Mouse (Mus musculus) liver, postnatal 0 days (tissue): ENCODE measurements around the gene Usp47. TPM values are rescaled to one million over a fixed set of nuclear protein-coding genes. Genes with fewer than 3 reads are reported as not detected.

Experiments used
- ATAC-seq: fragments of 200-750 bp; cut with Nextera tagmentation; 2 replicates; pipeline ENCODE4 v1.8.0; 2017; ENCODE audit warnings: mild to moderate bottlenecking, moderate library complexity
- DNase-seq: peaks from one replicate; pipeline ENCODE4 v3.0.0-alpha.2; 2016
- H3K27ac ChIP-seq: fragments of 300-500 bp; sonication (generic); 2 replicates; pipeline ENCODE4 v1.5.1; 2014; ENCODE audit warnings: antibody characterized with exemption, moderate library complexity, mild to moderate bottlenecking, low read depth
- H3K27me3 ChIP-seq: fragments of 300-500 bp; sonication (generic); 2 replicates; pipeline ENCODE4 v1.6.1; 2014; ENCODE audit warnings: low read length, control low read depth, mixed read lengths; ENCODE audit not compliant: insufficient read depth
- H3K36me3 ChIP-seq: fragments of 300-500 bp; sonication (generic); replicated peaks from 2 replicates; pipeline ENCODE4 v1.6.1; 2014; ENCODE audit warnings: mild to moderate bottlenecking, control low read depth, low read length, moderate library complexity, mixed read lengths; ENCODE audit not compliant: insufficient read depth
- H3K4me1 ChIP-seq: fragments of 300-500 bp; sonication (generic); 2 replicates; pipeline ENCODE4 v1.6.1; 2014; ENCODE audit warnings: antibody characterized with exemption, mild to moderate bottlenecking, control low read depth; ENCODE audit not compliant: insufficient read depth
- H3K4me2 ChIP-seq: fragments of 300-500 bp; sonication (generic); 2 replicates; pipeline ENCODE4 v1.6.1; 2014; ENCODE audit warnings: low read depth, mild to moderate bottlenecking, low read length, moderate library complexity, mixed read lengths
- H3K4me3 ChIP-seq: fragments of 300-500 bp; sonication (generic); 2 replicates; pipeline ENCODE4 v1.5.1; 2014; ENCODE audit warnings: low read depth, low read length
- H3K9ac ChIP-seq: fragments of 300-500 bp; sonication (generic); replicated peaks from 2 replicates; pipeline ENCODE4 v1.6.1; 2014; ENCODE audit warnings: mild to moderate bottlenecking, moderate library complexity
- H3K9me3 ChIP-seq: fragments of 300-500 bp; sonication (generic); 2 replicates; pipeline ENCODE4 v1.6.1; 2016; ENCODE audit warnings: mild to moderate bottlenecking, control low read depth, low read length, mixed read lengths
- CTCF ChIP-seq: sonication (generic); IDR thresholded peaks from 2 replicates; pipeline ENCODE4 v1.5.1; 2016; ENCODE audit warnings: antibody characterized with exemption, low read depth
- EP300 ChIP-seq: IDR thresholded peaks from 2 replicates; pipeline ENCODE4 v1.6.1; 2016; ENCODE audit warnings: antibody characterized with exemption, low read depth, mild to moderate bottlenecking
- WGBS: fragments of 180-500 bp; shearing (Covaris S2); extraction: QIAGEN DNeasy Blood & Tissue Kit; methylation state at CpG from one replicate; pipeline ENCODE4 v1.1.7; 2014; ENCODE audit not compliant: insufficient replicate concordance; 5-methylcytosine and 5-hydroxymethylcytosine counted together
- polyA plus RNA-seq: library from polyadenylated mRNA; unstranded; fragments of >200 nt; fragmentation: Nextera tagmentation; extraction: Ambion mirVana; gene quantifications from 2 replicates; pipeline ENCODE4 v1.2.1, GENCODE M21; 2015

Gene Usp47
- 12.5 and 14.4 TPM in 2 replicates for polyA plus RNA-seq

DNA sequence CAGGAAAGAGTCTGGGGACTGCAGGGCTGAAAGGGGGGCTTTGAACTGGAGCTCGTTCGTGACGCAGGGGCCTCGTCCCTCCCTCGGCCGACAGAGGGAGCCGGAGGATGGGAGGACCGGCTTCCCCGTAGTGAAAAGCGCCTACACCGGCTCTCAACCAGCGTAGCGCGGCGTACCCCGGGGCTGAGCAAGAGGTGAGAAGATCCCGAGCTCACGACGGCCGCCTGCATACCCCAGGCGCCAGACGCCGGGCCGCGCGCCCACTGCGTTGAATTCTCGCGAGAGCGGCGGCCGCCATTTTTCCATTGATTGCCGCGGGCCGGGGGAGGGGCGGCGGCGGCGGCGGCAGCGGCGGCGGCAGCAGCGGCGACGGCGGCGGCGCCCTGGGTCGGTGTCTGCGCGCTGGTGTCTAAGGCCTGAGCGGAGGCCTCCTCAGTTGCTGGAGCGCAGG is at the start of gene Usp47:
Usp47 (plus strand) TSS at position 355 of the 451 bp plus-strand sequence.
- WGBS: 0% methylated on average over 44 of the region's 54 CpGs
- DNase-seq: peak; percentile 88
- TF ChIP-seq EP300 (peak; percentile 53; the same call in 1 of the 2 replicates), CTCF (peak; percentile 77)
- H3K4me1 ChIP-seq: peaks cover 30% of the 10 kb centered on the region
- H3K4me2 ChIP-seq: peak within 1 kb of the TSS; percentile 98
- ATAC-seq: peak; percentile 85
- peak within 1 kb of the TSS; percentile 98 for H3K9ac ChIP-seq
- H3K36me3 ChIP-seq: no peaks in the 10 kb centered on the region
- peak within 1 kb of the TSS; percentile 97 for H3K4me3 ChIP-seq
- no peaks in the 10 kb centered on the region for H3K27me3 ChIP-seq
- no peaks in the 10 kb centered on the region for H3K9me3 ChIP-seq
- H3K27ac ChIP-seq: peak within 1 kb of the TSS; percentile 97

DNA sequence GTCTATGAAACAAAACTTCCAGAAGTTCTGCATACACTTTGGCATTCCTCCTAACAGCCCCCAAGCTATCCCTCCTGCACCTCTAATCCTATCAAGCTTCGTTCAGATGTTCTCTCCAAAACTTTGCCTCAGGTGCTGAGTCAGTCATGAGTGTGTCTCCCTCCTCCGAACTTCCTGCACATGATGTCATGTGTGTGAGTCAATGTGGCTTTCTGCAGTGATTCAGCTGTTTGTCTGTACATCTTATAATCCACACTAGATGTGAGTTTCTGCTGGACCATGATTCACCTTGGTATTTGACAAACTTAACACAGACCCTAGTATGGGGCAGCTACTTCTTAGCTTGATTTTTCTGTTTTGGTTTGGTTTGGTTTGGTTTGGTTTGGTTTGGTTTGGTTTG is 46.9 kb upstream of the Usp47 start:
- ATAC-seq: no peak
- Histone ChIP-seq H3K36me3 (no peaks in the 10 kb centered on the region), H3K27me3 (no peaks in the 10 kb centered on the region), H3K9ac (no peak overlapping the region), H3K4me1 (no peaks in the 10 kb centered on the region), H3K4me3 (no peak overlapping the region), H3K9me3 (no peaks in the 10 kb centered on the region), H3K4me2 (no peak overlapping the region), H3K27ac (no peak overlapping the region)
- no peak for DNase-seq
- no peak for TF ChIP-seq EP300
- no peak for TF ChIP-seq CTCF
- 50% methylated on average over 2 of the region's 2 CpGs for WGBS

DNA sequence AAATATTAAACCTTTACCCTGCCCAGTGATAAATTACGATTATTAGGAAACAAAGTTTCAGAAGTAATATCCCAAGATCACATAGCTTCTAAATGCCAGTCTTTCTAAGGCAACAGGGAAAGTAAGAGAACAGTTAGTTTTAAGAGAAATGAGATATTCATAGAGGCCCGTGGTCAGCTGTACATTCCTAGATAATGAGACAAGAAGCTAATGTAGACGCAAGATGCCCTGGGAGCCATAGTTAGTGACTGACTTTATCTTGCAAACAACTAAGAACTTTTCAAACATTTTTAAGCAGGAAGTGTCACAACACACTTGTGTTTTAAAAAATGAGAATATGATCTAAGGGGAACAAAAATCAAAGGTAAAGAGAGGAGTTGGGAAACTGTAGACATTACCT is 45.4 kb upstream of the Usp47 start:
- Histone ChIP-seq H3K27ac (no peak overlapping the region), H3K27me3 (no peaks in the 10 kb centered on the region), H3K4me3 (no peak overlapping the region), H3K9ac (no peak overlapping the region), H3K4me2 (no peak overlapping the region), H3K4me1 (no peaks in the 10 kb centered on the region), H3K36me3 (no peaks in the 10 kb centered on the region), H3K9me3 (no peaks in the 10 kb centered on the region)
- TF ChIP-seq CTCF (no peak), EP300 (no peak)
- DNase-seq (no peak), ATAC-seq (no peak)
- WGBS: 67% methylated on average over 3 of the region's 3 CpGs

DNA sequence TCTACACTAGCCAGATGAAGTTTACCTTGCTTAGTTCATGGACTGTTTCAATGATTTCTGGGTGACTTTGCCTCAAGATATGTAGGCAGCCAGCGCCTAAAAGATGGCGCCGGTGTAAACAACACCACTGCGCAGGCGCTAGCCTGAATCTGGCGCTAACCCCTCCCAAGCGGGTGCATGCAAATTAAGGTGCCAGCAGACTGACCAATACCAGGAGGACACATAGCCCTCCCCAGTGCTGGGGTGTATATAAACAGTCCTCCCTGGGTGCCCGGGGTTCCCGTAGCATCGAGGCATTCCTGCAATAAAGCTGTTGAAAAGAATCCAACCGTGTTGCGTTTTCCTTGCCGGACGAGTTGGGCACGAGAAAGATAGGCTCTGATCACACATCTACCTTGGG is 41.0 kb upstream of the Usp47 start:
- no peaks in the 10 kb centered on the region for H3K36me3 ChIP-seq

DNA sequence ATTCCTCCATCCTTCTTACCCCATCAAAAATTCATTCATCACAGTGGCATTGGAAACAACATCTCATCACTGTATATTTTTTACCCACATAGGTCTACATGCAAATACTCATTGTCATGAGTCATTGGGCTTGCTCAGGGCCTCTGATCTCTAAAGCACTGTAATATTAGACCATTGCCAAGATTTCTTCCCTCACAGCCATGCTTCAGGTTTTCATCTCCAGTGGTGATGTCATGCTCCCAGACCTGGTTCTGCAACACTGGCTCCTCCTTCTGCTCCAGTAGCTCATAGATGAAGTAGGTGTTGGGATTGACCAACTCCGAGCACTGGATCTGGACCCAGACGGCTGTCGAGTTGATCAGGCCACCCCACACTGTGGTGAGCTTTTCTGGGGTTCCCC is 38.8 kb upstream of the Usp47 start:
- no peak for TF ChIP-seq CTCF
- no peak for TF ChIP-seq EP300
- Histone ChIP-seq H3K36me3 (no peaks in the 10 kb centered on the region), H3K4me2 (no peak overlapping the region), H3K27ac (no peak overlapping the region), H3K4me1 (no peaks in the 10 kb centered on the region), H3K9ac (no peak overlapping the region), H3K27me3 (no peaks in the 10 kb centered on the region), H3K9me3 (no peaks in the 10 kb centered on the region), H3K4me3 (no peak overlapping the region)
- ATAC-seq: no peak
- DNase-seq: no peak
- 85% methylated on average over 3 of the region's 3 CpGs for WGBS

More for the DNA sequence above, 41.0 kb upstream of the Usp47 start:
- no peak overlapping the region for H3K4me2 ChIP-seq
- no peaks in the 10 kb centered on the region for H3K27me3 ChIP-seq
- no peak overlapping the region for H3K27ac ChIP-seq
- DNase-seq: no peak
- TF ChIP-seq CTCF (no peak), EP300 (no peak)
- no peak overlapping the region for H3K9ac ChIP-seq
- no peaks in the 10 kb centered on the region for H3K9me3 ChIP-seq
- H3K4me3 ChIP-seq: no peak overlapping the region
- no peak for ATAC-seq
- WGBS: 87% methylated on average over 15 of the region's 15 CpGs
- H3K4me1 ChIP-seq: no peaks in the 10 kb centered on the region

DNA sequence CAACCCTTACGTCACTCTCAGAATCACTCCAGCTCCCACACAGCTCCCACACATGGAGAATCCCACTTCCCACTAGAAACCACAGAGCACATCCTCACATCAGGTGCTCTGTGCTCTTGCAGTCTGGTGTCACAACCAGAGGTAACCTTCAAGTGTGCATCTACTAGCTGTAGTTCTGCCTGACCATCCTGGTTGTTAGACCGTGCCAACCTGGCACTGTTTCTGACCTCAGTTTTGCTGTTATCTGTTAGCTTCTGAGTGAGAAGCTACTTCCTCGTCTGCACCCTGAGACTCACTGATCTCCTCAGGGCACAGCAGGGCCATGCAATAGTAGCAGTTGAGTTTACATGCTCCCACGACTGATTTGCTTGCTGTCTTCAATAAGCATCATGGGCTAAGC is 38.0 kb upstream of the Usp47 start:
- Histone ChIP-seq H3K4me3 (no peak overlapping the region), H3K27me3 (no peaks in the 10 kb centered on the region), H3K4me1 (no peaks in the 10 kb centered on the region), H3K27ac (no peak overlapping the region), H3K4me2 (no peak overlapping the region), H3K36me3 (no peaks in the 10 kb centered on the region), H3K9me3 (no peaks in the 10 kb centered on the region), H3K9ac (no peak overlapping the region)
- 64% methylated on average over 4 of the region's 4 CpGs for WGBS
- ATAC-seq: no peak
- TF ChIP-seq CTCF (no peak), EP300 (no peak)
- DNase-seq: no peak

- Histone ChIP-seq H3K4me1 (no peaks in the 10 kb centered on the region), H3K9ac (no peak overlapping the region), H3K9me3 (no peaks in the 10 kb centered on the region), H3K27ac (no peak overlapping the region), H3K4me2 (no peak overlapping the region), H3K27me3 (no peaks in the 10 kb centered on the region), H3K4me3 (no peak overlapping the region), H3K36me3 (no peaks in the 10 kb centered on the region)
- WGBS: 75% methylated on average over 3 of the region's 3 CpGs
- ATAC-seq (no peak), DNase-seq (no peak)
- TF ChIP-seq EP300 (no peak), CTCF (no peak)
These were observed 36.4 kb upstream of the Usp47 start for GRCm38 (mm10) chr7:111986906-111987305.
